8 mouse cellular contexts compared by ENCODE assay signal in genomic region chr7:68369694-68370093, GRCm38 (mm10).
DNase-seq lines count a peak whose midpoint lies in the region; ATAC-seq and TF ChIP-seq lines count a peak whose summit lies in the region.

No protein-coding gene starts in this region.

- peaks cover 44% of the 10 kb centered on the region for H3K27me3 ChIP-seq in neural tube, embryonic 15.5 days (replicated peaks)
- H3K27me3 ChIP-seq in testis, adult 2 months (ENCODE audit: control insufficient read depth, insufficient read depth, low read length): no peaks in the 10 kb centered on the region

- intact Hi-C loops in heart, postnatal 10 days (cut with DNase I): loop anchor here (5.0 kb wide), 1 partner anchor 208 kb away; no protein-coding TSS in a partner anchor

- peak; percentile 47 for ATAC-seq in CD4-positive, CD25-positive, alpha-beta regulatory T cell, adult 4 months
- ATAC-seq in neural tube, embryonic 15.5 days (ENCODE audit: low FRiP score): no peak

- H3K4me1 ChIP-seq in bone marrow macrophage, adult 2 months (ENCODE audit: control insufficient read depth, insufficient read depth, low read length): no peaks in the 10 kb centered on the region
- H3K4me1 ChIP-seq in lung, adult 2 months (ENCODE audit: control insufficient read depth, insufficient read depth, low read length): no peaks in the 10 kb centered on the region
- peaks cover 6% of the 10 kb centered on the region for H3K4me1 ChIP-seq in neural tube, embryonic 15.5 days
- no peaks in the 10 kb centered on the region for H3K4me1 ChIP-seq in testis, adult 2 months (ENCODE audit: control insufficient read depth, insufficient read depth, low read length)

- peak overlapping the region; percentile 51 for H3K4me2 ChIP-seq in neural tube, embryonic 15.5 days

- DNase-seq in fibroblast of lung, adult 2 months (ENCODE audit: low read depth): peak; percentile 42
- DNase-seq in heart, postnatal 10 days: peak; percentile 74 to 86
- DNase-seq in kidney, postnatal 4 days: peak; percentile 90 to 91
- peak; percentile 62 for DNase-seq in lung, adult 2 months

- no peak overlapping the region for H3K4me3 ChIP-seq in bone marrow macrophage, adult 2 months (ENCODE audit: insufficient read depth, low read length)
- no peak overlapping the region for H3K4me3 ChIP-seq in lung, adult 2 months (replicated peaks; ENCODE audit: extremely low read depth, low read depth, low read length)
- peak overlapping the region; percentile 28 for H3K4me3 ChIP-seq in neural tube, embryonic 15.5 days (replicated peaks)
- H3K4me3 ChIP-seq in testis, adult 2 months (ENCODE audit: control insufficient read depth, low read depth, low read length): peak overlapping the region; percentile 20

- H3K9ac ChIP-seq in neural tube, embryonic 15.5 days (replicated peaks): no peak overlapping the region

- TF ChIP-seq POLR2A in bone marrow macrophage, adult 2 months (IDR thresholded peaks at IDR 0.05; ENCODE audit: borderline replicate concordance, low read depth, low read length): no peak
- TF ChIP-seq POLR2A in lung, adult 2 months (IDR thresholded peaks at IDR 0.05; ENCODE audit: borderline replicate concordance, extremely low read depth, low read depth, low read length): no peak
- TF ChIP-seq POLR2A in testis, adult 2 months (IDR thresholded peaks at IDR 0.05; ENCODE audit: control insufficient read depth, low read depth, low read length): no peak

- H3K36me3 ChIP-seq in neural tube, embryonic 15.5 days: no peaks in the 10 kb centered on the region
- no peaks in the 10 kb centered on the region for H3K36me3 ChIP-seq in testis, adult 2 months (ENCODE audit: control insufficient read depth, insufficient read depth, low read length)

- H3K27ac ChIP-seq in bone marrow macrophage, adult 2 months (ENCODE audit: insufficient read depth, low read depth, low read length): no peak overlapping the region
- no peak overlapping the region for H3K27ac ChIP-seq in neural tube, embryonic 15.5 days (replicated peaks)
- H3K27ac ChIP-seq in testis, adult 2 months (ENCODE audit: control insufficient read depth, insufficient read depth, low read depth, low read length): no peak overlapping the region

- TF ChIP-seq CTCF in bone marrow macrophage, adult 2 months (IDR thresholded peaks at IDR 0.05; ENCODE audit: low read depth, low read length): peak; percentile 47
- peak; percentile 96 for TF ChIP-seq CTCF in lung, adult 2 months (IDR thresholded peaks at IDR 0.05; ENCODE audit: insufficient read depth, low read length)
- peak; percentile 96 for TF ChIP-seq CTCF in testis, adult 2 months (IDR thresholded peaks at IDR 0.05; ENCODE audit: control insufficient read depth, insufficient read depth, insufficient replicate concordance, low read depth, low read length)

- 0% methylated on average over 11 of the region's 13 CpGs for WGBS in lung, adult 2 months
- WGBS in neural tube, embryonic 15.5 days: 3% methylated on average over 10 of the region's 13 CpGs

- no peaks in the 10 kb centered on the region for H3K9me3 ChIP-seq in neural tube, embryonic 15.5 days (replicated peaks)

Comparison
In these comparisons a context has a peak if more than half of its experiments do, and no peak if none do; other contexts are left out.
1. H3K4me3 ChIP-seq: peak in neural tube, embryonic 15.5 days (single experiment) and testis, adult 2 months (single experiment); none in bone marrow macrophage, adult 2 months (single experiment) and lung, adult 2 months (single experiment).
2. Peak in every context shown above with its lines, with median percentiles within 50 percentile points of each other: CTCF ChIP-seq and DNase-seq.